Mouse (Mus musculus) embryonic facial prominence, embryonic 13.5 days (tissue): ENCODE data around the gene Spg20. TPM values are rescaled to one million over a fixed set of nuclear protein-coding genes. Genes with fewer than 3 reads are reported as not detected.

ENCODE experiments used
- ATAC-seq: fragments of 200-750 bp; cut with Nextera tagmentation; 2 replicates; pipeline ENCODE4 v1.8.0; 2017; ENCODE audit warnings: low read depth; ENCODE audit not compliant: insufficient number of reproducible peaks, insufficient read depth, low FRiP score, low TSS enrichment
- H3K27ac ChIP-seq: fragments of 300-500 bp; sonication (generic); 2 replicates; pipeline ENCODE4 v1.5.1; 2015; ENCODE audit warnings: moderate library complexity, mild to moderate bottlenecking, inconsistent platforms
- H3K27me3 ChIP-seq: fragments of 300-500 bp; sonication (generic); 2 replicates; pipeline ENCODE4 v1.6.1; 2015; ENCODE audit warnings: mild to moderate bottlenecking, inconsistent platforms
- H3K36me3 ChIP-seq: fragments of 300-500 bp; sonication (generic); 2 replicates; pipeline ENCODE4 v1.6.1; 2015; ENCODE audit warnings: mild to moderate bottlenecking, inconsistent platforms
- H3K4me1 ChIP-seq: fragments of 300-500 bp; sonication (generic); 2 replicates; pipeline ENCODE4 v1.6.1; 2015; ENCODE audit warnings: inconsistent platforms
- H3K4me2 ChIP-seq: fragments of 300-500 bp; sonication (generic); 2 replicates; pipeline ENCODE4 v1.6.1; 2015; ENCODE audit warnings: moderate library complexity, mild to moderate bottlenecking, inconsistent platforms
- H3K4me3 ChIP-seq: fragments of 300-500 bp; sonication (generic); 2 replicates; pipeline ENCODE4 v1.5.1; 2015; ENCODE audit warnings: mild to moderate bottlenecking, inconsistent platforms
- H3K9ac ChIP-seq: fragments of 300-500 bp; sonication (generic); 2 replicates; pipeline ENCODE4 v1.6.1; 2015; ENCODE audit warnings: mild to moderate bottlenecking, inconsistent platforms
- H3K9me3 ChIP-seq: fragments of 300-500 bp; sonication (generic); 2 replicates; pipeline ENCODE4 v1.6.1; 2016; ENCODE audit warnings: inconsistent platforms
- WGBS: fragments of 180-500 bp; shearing (Covaris S2); methylation state at CpG from one replicate; pipeline ENCODE4 v1.1.7; 2015; ENCODE audit warnings: mixed read lengths; 5-methylcytosine and 5-hydroxymethylcytosine counted together
- polyA plus RNA-seq: library from polyadenylated mRNA; unstranded; fragments of >200 nt; fragmentation: Nextera tagmentation; extraction: Ambion mirVana; gene quantifications from 2 replicates; pipeline ENCODE4 v1.2.1, GENCODE M21; 2015

Spg20 gene
- polyA plus RNA-seq, 1 experiment from 2014 or later: 78.5 TPM

- ATAC-seq: no peak
- no peak overlapping the region for H3K9ac ChIP-seq
- no peaks in the 10 kb centered on the region for H3K36me3 ChIP-seq
- peaks cover 21% of the 10 kb centered on the region for H3K4me1 ChIP-seq
- H3K27me3 ChIP-seq: no peaks in the 10 kb centered on the region
- no peak overlapping the region for H3K4me3 ChIP-seq
- H3K27ac ChIP-seq: no peak overlapping the region
- 69% methylated on average over 11 of the region's 11 CpGs for whole genome bisulfite sequencing
- no peaks in the 10 kb centered on the region for H3K9me3 ChIP-seq
- H3K4me2 ChIP-seq: no peak overlapping the region
Measured at GRCm38 (mm10) chr3:55098990-55099389, 12.9 kb upstream of the Spg20 start.

- Histone ChIP-seq H3K36me3 (no peaks in the 10 kb centered on the region), H3K4me3 (no peak overlapping the region), H3K9ac (no peak overlapping the region), H3K9me3 (no peaks in the 10 kb centered on the region), H3K27me3 (no peaks in the 10 kb centered on the region), H3K4me1 (peaks cover 16% of the 10 kb centered on the region), H3K27ac (no peak overlapping the region), H3K4me2 (no peak overlapping the region)
- ATAC-seq: no peak
Measured at GRCm38 (mm10) chr3:55101092-55101491, 10.8 kb upstream of the Spg20 start.

GRCm38 (mm10) chr3:55105372-55106023 lies 6.4 kb upstream of the Spg20 start:
- Histone ChIP-seq H3K36me3 (no peaks in the 10 kb centered on the region), H3K27ac (no peak overlapping the region), H3K9me3 (no peaks in the 10 kb centered on the region), H3K4me3 (no peak overlapping the region), H3K27me3 (no peaks in the 10 kb centered on the region), H3K9ac (no peak overlapping the region), H3K4me1 (no peaks in the 10 kb centered on the region), H3K4me2 (no peak overlapping the region)
- WGBS: 82% methylated on average over 14 of the region's 14 CpGs
- ATAC-seq: no peak

GRCm38 (mm10) chr3:55106051-55106450 lies 5.9 kb upstream of the Spg20 start:
- Histone ChIP-seq H3K27ac (no peak overlapping the region), H3K9ac (no peak overlapping the region), H3K36me3 (no peaks in the 10 kb centered on the region), H3K4me1 (no peaks in the 10 kb centered on the region), H3K4me2 (no peak overlapping the region), H3K27me3 (no peaks in the 10 kb centered on the region), H3K4me3 (no peak overlapping the region), H3K9me3 (no peaks in the 10 kb centered on the region)
- WGBS: 83% methylated on average over 17 of the region's 17 CpGs
- ATAC-seq: no peak

- Histone ChIP-seq H3K27me3 (no peaks in the 10 kb centered on the region), H3K4me1 (peaks cover 11% of the 10 kb centered on the region), H3K9me3 (no peaks in the 10 kb centered on the region), H3K4me2 (no peak overlapping the region), H3K4me3 (no peak overlapping the region), H3K27ac (no peak overlapping the region), H3K36me3 (no peaks in the 10 kb centered on the region), H3K9ac (no peak overlapping the region)
- WGBS: 78% methylated on average over 4 of the region's 4 CpGs
- no peak for ATAC-seq
Measured at GRCm38 (mm10) chr3:55109097-55109496, 2.8 kb upstream of the Spg20 start.

GRCm38 (mm10) chr3:55112710-55113415 lies 955 bp downstream of the Spg20 start:
- ATAC-seq: no peak
- peak overlapping the region; percentile 93 for H3K27ac ChIP-seq
- H3K4me1 ChIP-seq: peaks cover 19% of the 10 kb centered on the region
- no peaks in the 10 kb centered on the region for H3K27me3 ChIP-seq
- H3K4me3 ChIP-seq: peak overlapping the region; percentile 81
- peak overlapping the region; percentile 68 for H3K4me2 ChIP-seq
- H3K9ac ChIP-seq: peak overlapping the region; percentile 98
- 11% methylated on average over 16 of the region's 16 CpGs for WGBS
- H3K36me3 ChIP-seq: peaks cover 15% of the 10 kb centered on the region
- H3K9me3 ChIP-seq: no peaks in the 10 kb centered on the region

GRCm38 (mm10) chr3:55114313-55115065 lies 2.6 kb downstream of the Spg20 start:
- WGBS: 48% methylated on average over 7 of the region's 7 CpGs
- ATAC-seq: no peak
- Histone ChIP-seq H3K27me3 (no peaks in the 10 kb centered on the region), H3K4me3 (no peak overlapping the region), H3K9ac (no peak overlapping the region), H3K36me3 (peaks cover 31% of the 10 kb centered on the region), H3K9me3 (no peaks in the 10 kb centered on the region), H3K27ac (peak overlapping the region; percentile 7; the same call in 1 of the 2 replicates), H3K4me1 (peaks cover 24% of the 10 kb centered on the region), H3K4me2 (peak overlapping the region; percentile 68; the same call in 1 of the 2 replicates)

GRCm38 (mm10) chr3:55115071-55115470 lies 3.2 kb downstream of the Spg20 start:
- no peak for ATAC-seq
- H3K4me3 ChIP-seq: no peak overlapping the region
- no peaks in the 10 kb centered on the region for H3K9me3 ChIP-seq
- no peak overlapping the region for H3K4me2 ChIP-seq
- no peaks in the 10 kb centered on the region for H3K27me3 ChIP-seq
- H3K9ac ChIP-seq: no peak overlapping the region
- H3K27ac ChIP-seq: peak overlapping the region; percentile 7; the same call in 1 of the 2 replicates
- H3K36me3 ChIP-seq: peaks cover 34% of the 10 kb centered on the region
- H3K4me1 ChIP-seq: peaks cover 24% of the 10 kb centered on the region
- WGBS: 35% methylated on average over 1 of the region's 1 CpGs

GRCm38 (mm10) chr3:55115989-55116388 lies 4.1 kb downstream of the Spg20 start:
- Histone ChIP-seq H3K27me3 (no peaks in the 10 kb centered on the region), H3K4me3 (no peak overlapping the region), H3K9me3 (no peaks in the 10 kb centered on the region), H3K27ac (no peak overlapping the region), H3K9ac (no peak overlapping the region), H3K4me2 (no peak overlapping the region), H3K36me3 (peaks cover 42% of the 10 kb centered on the region), H3K4me1 (peaks cover 24% of the 10 kb centered on the region)
- 86% methylated on average over 8 of the region's 8 CpGs for WGBS
- ATAC-seq: no peak

- ATAC-seq: no peak
- Histone ChIP-seq H3K27ac (no peak overlapping the region), H3K9me3 (no peaks in the 10 kb centered on the region), H3K4me2 (no peak overlapping the region), H3K4me3 (no peak overlapping the region), H3K27me3 (no peaks in the 10 kb centered on the region), H3K36me3 (peaks cover 74% of the 10 kb centered on the region), H3K4me1 (peaks cover 10% of the 10 kb centered on the region), H3K9ac (no peak overlapping the region)
- WGBS: 90% methylated on average over 6 of the region's 6 CpGs
Measured at GRCm38 (mm10) chr3:55119275-55119898, 7.5 kb downstream of the Spg20 start.

- Histone ChIP-seq H3K36me3 (peaks cover 93% of the 10 kb centered on the region), H3K27ac (no peak overlapping the region), H3K27me3 (no peaks in the 10 kb centered on the region), H3K9me3 (no peaks in the 10 kb centered on the region), H3K9ac (no peak overlapping the region), H3K4me3 (no peak overlapping the region), H3K4me2 (no peak overlapping the region), H3K4me1 (0 out of 2 replicates have a peak, but pooled peaks cover 5% of the 10 kb centered on the region)
- 86% methylated on average over 3 of the region's 3 CpGs for WGBS
- ATAC-seq: no peak
Measured at GRCm38 (mm10) chr3:55122336-55122870, 10.5 kb downstream of the Spg20 start.
